Mouse (Mus musculus) forebrain, embryonic 13.5 days (tissue): ENCODE measurements around the gene Odf3l2. TPM values are rescaled to one million over a fixed set of nuclear protein-coding genes. Genes with fewer than 3 reads are reported as not detected.

ENCODE experiments used
- ATAC-seq: fragments of 200-750 bp; cut with Nextera tagmentation; 2 replicates; pipeline ENCODE4 v1.8.0; 2017
- H3K27ac ChIP-seq: fragments of 300-500 bp; sonication (generic); 2 replicates; pipeline ENCODE4 v1.5.1; 2015; ENCODE audit warnings: inconsistent platforms, mild to moderate bottlenecking, moderate library complexity
- H3K27me3 ChIP-seq: fragments of 300-500 bp; sonication (generic); 2 replicates; pipeline ENCODE4 v1.6.1; 2015; ENCODE audit warnings: mild to moderate bottlenecking, inconsistent platforms
- H3K36me3 ChIP-seq: fragments of 300-500 bp; sonication (generic); 2 replicates; pipeline ENCODE4 v1.6.1; 2015; ENCODE audit warnings: mild to moderate bottlenecking, inconsistent platforms; ENCODE audit not compliant: poor library complexity, severe bottlenecking
- H3K4me1 ChIP-seq: fragments of 300-500 bp; sonication (generic); 2 replicates; pipeline ENCODE4 v1.6.1; 2015; ENCODE audit warnings: inconsistent platforms
- H3K4me2 ChIP-seq: fragments of 300-500 bp; sonication (generic); 2 replicates; pipeline ENCODE4 v1.6.1; 2015; ENCODE audit warnings: inconsistent platforms, mild to moderate bottlenecking, moderate library complexity
- H3K4me3 ChIP-seq: fragments of 300-500 bp; sonication (generic); 2 replicates; pipeline ENCODE4 v1.5.1; 2015; ENCODE audit warnings: mild to moderate bottlenecking, inconsistent platforms
- H3K9ac ChIP-seq: fragments of 300-500 bp; sonication (generic); 2 replicates; pipeline ENCODE4 v1.6.1; 2015; ENCODE audit warnings: mild to moderate bottlenecking, inconsistent platforms
- H3K9me3 ChIP-seq: fragments of 300-500 bp; sonication (generic); replicated peaks from 2 replicates; pipeline ENCODE4 v1.6.1; 2016; ENCODE audit warnings: inconsistent platforms
- WGBS: fragments of 180-500 bp; shearing (Covaris S2); methylation state at CpG from one replicate; pipeline ENCODE4 v1.1.7; 2015; 5-methylcytosine and 5-hydroxymethylcytosine counted together
- polyA plus RNA-seq: library from polyadenylated mRNA; unstranded; fragments of >200 nt; fragmentation: Nextera tagmentation; extraction: Ambion mirVana; gene quantifications from 2 replicates; pipeline ENCODE4 v1.2.1, GENCODE M21; 2015

The Odf3l2 gene
- polyA plus RNA-seq, 1 experiment from 2014 or later = 0.13 TPM

DNA sequence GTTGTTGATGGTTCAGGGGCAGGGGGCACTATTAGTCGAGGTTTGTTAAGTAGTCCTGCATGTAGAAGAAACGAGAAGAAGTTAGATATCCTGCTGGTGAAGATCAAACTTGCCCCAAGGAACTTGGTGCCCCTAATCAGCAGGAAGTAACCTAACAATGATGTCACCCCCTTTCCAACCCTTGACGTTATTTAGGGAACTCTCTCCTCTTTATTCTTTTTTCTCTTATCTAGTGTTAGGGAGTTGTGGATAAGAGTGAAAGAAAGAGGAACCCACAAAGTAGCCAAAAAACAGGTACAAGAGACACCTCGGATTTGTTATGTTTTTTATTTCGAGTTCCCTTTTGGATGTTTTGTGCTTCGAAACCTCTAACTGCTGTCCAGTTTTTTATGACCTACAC, 51.4 kb downstream of the Odf3l2 start:
- WGBS = 59% methylated on average over 6 of the region's 6 CpGs
- Histone ChIP-seq H3K4me3 (no peak overlapping the region), H3K27me3 (peaks cover 19% of the 10 kb centered on the region), H3K9ac (no peak overlapping the region), H3K4me1 (no peaks in the 10 kb centered on the region), H3K9me3 (no peaks in the 10 kb centered on the region), H3K27ac (no peak overlapping the region), H3K36me3 (no peaks in the 10 kb centered on the region), H3K4me2 (no peak overlapping the region)
- ATAC-seq = no peak

DNA sequence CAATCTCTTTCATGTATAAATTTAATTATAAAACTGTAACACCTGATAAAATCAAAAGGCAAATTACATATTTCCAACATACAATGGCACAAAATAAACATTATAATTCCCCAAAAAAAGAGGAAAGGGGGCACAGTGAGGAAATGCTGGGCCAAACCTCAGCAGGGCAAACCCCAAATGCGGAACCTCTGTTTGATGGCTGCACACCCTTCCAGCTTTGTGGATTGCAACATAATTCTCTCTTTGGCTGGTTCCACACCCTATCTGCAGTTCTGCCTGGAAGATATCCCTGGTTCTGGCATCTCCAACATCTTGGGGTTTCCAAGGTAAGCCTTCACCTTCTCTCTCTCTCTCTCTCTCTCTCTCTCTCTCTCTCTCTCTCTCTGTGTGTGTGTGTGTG, 54.8 kb downstream of the Odf3l2 start:
- no peak for ATAC-seq
- 93% methylated on average over 1 of the region's 1 CpGs for WGBS

More for the DNA sequence above, 54.8 kb downstream of the Odf3l2 start:
- Histone ChIP-seq H3K9ac (no peak overlapping the region), H3K36me3 (no peaks in the 10 kb centered on the region), H3K4me2 (no peak overlapping the region), H3K27me3 (peaks cover 13% of the 10 kb centered on the region), H3K4me1 (no peaks in the 10 kb centered on the region), H3K27ac (no peak overlapping the region), H3K4me3 (no peak overlapping the region), H3K9me3 (no peaks in the 10 kb centered on the region)

Other genes starting within 250 kb of the Odf3l2 start
- not detected in 2 replicates for gene Vmn2r83, start 177.0 kb downstream of the Odf3l2 start, polyA plus RNA-seq
- gene Plpp2, start 111.9 kb downstream of the Odf3l2 start, polyA plus RNA-seq = 7.0 and 7.9 TPM in 2 replicates
- gene Mier2, start 90.5 kb downstream of the Odf3l2 start, polyA plus RNA-seq = 53.9 and 60.2 TPM in 2 replicates
- gene Theg, start 58.4 kb downstream of the Odf3l2 start, polyA plus RNA-seq = not detected in 2 replicates
- gene C2cd4c, start 31.7 kb downstream of the Odf3l2 start, polyA plus RNA-seq = 0.08 and 0.11 TPM in 2 replicates
- 8.2 and 11.4 TPM in 2 replicates for gene Shc2, start 7.8 kb downstream of the Odf3l2 start, polyA plus RNA-seq
- gene Madcam1, start 18.8 kb upstream of the Odf3l2 start, polyA plus RNA-seq = 0.31 and 0.43 TPM in 2 replicates
- gene Tpgs1, start 23.6 kb upstream of the Odf3l2 start, polyA plus RNA-seq = 67.8 and 73.0 TPM in 2 replicates
- 101 and 109 TPM in 2 replicates for gene Cdc34, start 36.5 kb upstream of the Odf3l2 start, polyA plus RNA-seq
- 1.3 and 1.4 TPM in 2 replicates for gene Gzmm, start 43.3 kb upstream of the Odf3l2 start, polyA plus RNA-seq
- 489 and 502 TPM in 2 replicates for gene Bsg, start 58.8 kb upstream of the Odf3l2 start, polyA plus RNA-seq
- gene Hcn2, start 70.9 kb upstream of the Odf3l2 start, polyA plus RNA-seq = 0.06 and 0.10 TPM in 2 replicates
- gene Polrmt, start 100.8 kb upstream of the Odf3l2 start, polyA plus RNA-seq = 39.1 and 43.8 TPM in 2 replicates
- gene Fgf22, start 109.3 kb upstream of the Odf3l2 start, polyA plus RNA-seq = 0.48 and 0.71 TPM in 2 replicates
- 70.9 and 74.8 TPM in 2 replicates for gene Rnf126, start 121.2 kb upstream of the Odf3l2 start, polyA plus RNA-seq
- 0.40 and 0.62 TPM in 2 replicates for gene Fstl3, start 131.5 kb upstream of the Odf3l2 start, polyA plus RNA-seq
- gene Prss57, start 145.2 kb upstream of the Odf3l2 start, polyA plus RNA-seq = 0.09 and 0.13 TPM in 2 replicates
- gene Palm, start 147.8 kb upstream of the Odf3l2 start, polyA plus RNA-seq = 214 and 234 TPM in 2 replicates
- 0.71 and 1.1 TPM in 2 replicates for gene Misp, start 175.3 kb upstream of the Odf3l2 start, polyA plus RNA-seq
- gene Ptbp1, start 208.7 kb upstream of the Odf3l2 start, polyA plus RNA-seq = 148 and 171 TPM in 2 replicates
- 12.8 and 15.9 TPM in 2 replicates for gene Prtn3, start 228.7 kb upstream of the Odf3l2 start, polyA plus RNA-seq
- gene Plppr3, start 228.9 kb upstream of the Odf3l2 start, polyA plus RNA-seq = 290 and 308 TPM in 2 replicates
- gene Elane, start 240.5 kb upstream of the Odf3l2 start, polyA plus RNA-seq = 0.24 TPM in 1 of 2 replicates, not detected in the other
- not detected in 2 replicates for gene Cfd, start 245.1 kb upstream of the Odf3l2 start, polyA plus RNA-seq